Mouse (Mus musculus): Measurements from ENCODE around the gene Dkc1. TPM values are rescaled to one million over a fixed set of nuclear protein-coding genes. Genes with fewer than 3 reads are reported as not detected.

The Dkc1 gene
- polyA plus RNA-seq, 1 experiment from 2014 or later: 45.9 TPM

Other genes with a start within 250 kb of the Dkc1 start
- gene Gab3, start 10.4 kb upstream of the Dkc1 start, polyA plus RNA-seq (2014; fragmentation: Nextera tagmentation; extraction: Ambion mirVana): 2.3 and 2.7 TPM in 2 replicates
- 21.6 and 28.0 TPM in 2 replicates for gene Mpp1, start 35.2 kb downstream of the Dkc1 start, polyA plus RNA-seq (2014; fragmentation: Nextera tagmentation; extraction: Ambion mirVana)
- not detected in 2 replicates for gene Smim9, start 67.9 kb downstream of the Dkc1 start, polyA plus RNA-seq (2014; fragmentation: Nextera tagmentation; extraction: Ambion mirVana)